Mouse (Mus musculus) brain, embryonic 14.5 days (tissue): ENCODE measurements at regions not wholly inside any gene's neighbourhood (a gene's known extent, or its start where the extent isn't known, plus 50 kb on each side); places are given as distances from the start of the nearest gene placed in this dataset.
A peak's percentile ranks its signal among the peaks of the same experiment; 100 is the strongest.

Source experiments
- DNase-seq: peaks from one replicate; pipeline ENCODE4 v3.0.0-alpha.2; 2011; ENCODE audit warnings: low read depth
- CTCF ChIP-seq: fragments of 200-500 bp; IDR thresholded peaks from 2 replicates; pipeline ENCODE4 v1.5.1; 2012; ENCODE audit warnings: inconsistent platforms, mild to moderate bottlenecking, moderate library complexity, borderline replicate concordance; ENCODE audit not compliant: insufficient read depth, insufficient read length; ENCODE audit errors: extremely low read depth
- POLR2A ChIP-seq: fragments of 200-500 bp; IDR thresholded peaks from 2 replicates; pipeline ENCODE4 v1.6.1; 2012; ENCODE audit warnings: mild to moderate bottlenecking, inconsistent platforms, borderline replicate concordance; ENCODE audit not compliant: poor library complexity, insufficient read depth, insufficient read length, severe bottlenecking; ENCODE audit errors: extremely low read depth

- DNase-seq, result no peak
- TF ChIP-seq POLR2A (no peak), CTCF (no peak)
Measured at GRCm38 (mm10) chr12:90946528-90946918, 208.3 kb upstream of the Dio2 start.

- no peak for DNase-seq
- TF ChIP-seq CTCF, result no peak
- TF ChIP-seq POLR2A, result no peak
Measured at GRCm38 (mm10) chr12:90945743-90946527, 207.7 kb upstream of the Dio2 start.

DNA sequence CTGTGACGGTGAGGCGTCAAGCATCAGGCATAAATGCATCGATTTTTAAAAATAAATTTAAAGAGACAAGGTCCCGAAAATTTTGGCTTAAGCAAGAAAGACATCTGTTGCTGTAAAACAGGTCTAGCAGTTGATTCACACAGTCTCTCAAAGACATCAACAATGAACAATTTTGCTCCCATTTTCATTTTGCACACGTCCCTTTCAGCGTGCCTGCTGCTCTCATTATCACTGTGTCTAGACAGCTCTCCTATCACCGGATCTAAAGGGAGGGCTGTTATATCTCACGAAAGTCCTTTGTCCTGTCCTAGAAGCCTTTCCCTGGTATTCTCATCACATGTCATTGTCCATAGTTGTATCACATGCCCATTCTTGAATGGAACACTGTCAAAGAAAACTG is 194.4 kb upstream of the Dio2 start:
- DNase-seq, result peak; percentile 9
- TF ChIP-seq CTCF (no peak), POLR2A (no peak)

- TF ChIP-seq CTCF (no peak), POLR2A (no peak)
- peak; percentile 7 for DNase-seq
Measured at GRCm38 (mm10) chr12:90932201-90932600, 194.0 kb upstream of the Dio2 start.

DNA sequence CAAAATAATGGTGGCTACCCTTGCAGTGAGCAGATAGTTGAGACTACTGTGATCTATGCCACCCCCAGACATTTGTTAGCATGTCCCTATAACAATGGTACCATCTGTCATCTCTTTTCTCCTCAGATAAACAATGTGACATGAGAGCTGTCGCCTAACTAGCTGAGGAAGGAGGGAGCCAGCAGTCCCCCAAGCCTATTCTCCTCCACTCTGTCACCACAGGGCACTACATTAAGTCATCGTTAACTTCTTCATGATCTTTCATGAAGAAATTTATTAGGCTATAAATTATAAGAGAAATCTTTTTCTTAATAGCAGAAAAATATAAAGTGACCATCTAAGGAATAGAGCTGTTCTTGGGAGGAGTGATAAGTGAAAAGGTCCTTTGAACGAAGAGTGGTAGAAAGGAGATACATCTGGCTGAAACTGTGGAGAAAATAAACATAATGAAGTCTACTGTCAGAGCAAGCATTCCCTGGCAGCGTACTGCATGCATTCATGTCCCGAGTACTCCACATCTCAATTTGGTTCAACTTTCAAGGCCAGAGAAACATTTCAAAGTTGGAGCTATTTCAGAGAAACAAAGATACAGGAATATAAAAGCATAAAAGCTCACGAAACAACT is 192.0 kb upstream of the Dio2 start:
- no peak for TF ChIP-seq POLR2A
- TF ChIP-seq CTCF, result no peak
- no peak for DNase-seq

DNA sequence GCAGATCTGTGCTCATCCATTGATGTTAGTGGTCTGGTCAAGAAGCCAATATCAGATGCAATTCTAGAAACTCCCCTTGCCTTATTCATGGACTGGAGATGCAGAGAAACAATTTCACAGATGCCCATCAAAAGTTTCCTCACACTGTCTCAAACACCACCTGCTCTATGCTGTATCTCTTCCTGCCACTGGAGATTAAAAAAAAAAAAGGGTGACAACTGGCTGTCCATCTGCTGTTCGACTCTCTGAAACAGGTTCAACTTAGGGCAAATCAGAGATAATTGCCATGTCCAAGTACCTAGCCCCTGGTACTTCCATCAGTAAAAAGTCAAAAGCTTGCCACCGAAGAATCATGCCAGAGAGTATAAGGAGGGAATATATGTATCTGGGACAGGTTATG is 185.4 kb upstream of the Dio2 start:
- no peak for TF ChIP-seq CTCF
- TF ChIP-seq POLR2A, result no peak
- DNase-seq, result no peak

GRCm38 (mm10) chr12:90923148-90923547 is 184.9 kb upstream of the Dio2 start:
- no peak for DNase-seq
- no peak for TF ChIP-seq POLR2A
- no peak for TF ChIP-seq CTCF

DNA sequence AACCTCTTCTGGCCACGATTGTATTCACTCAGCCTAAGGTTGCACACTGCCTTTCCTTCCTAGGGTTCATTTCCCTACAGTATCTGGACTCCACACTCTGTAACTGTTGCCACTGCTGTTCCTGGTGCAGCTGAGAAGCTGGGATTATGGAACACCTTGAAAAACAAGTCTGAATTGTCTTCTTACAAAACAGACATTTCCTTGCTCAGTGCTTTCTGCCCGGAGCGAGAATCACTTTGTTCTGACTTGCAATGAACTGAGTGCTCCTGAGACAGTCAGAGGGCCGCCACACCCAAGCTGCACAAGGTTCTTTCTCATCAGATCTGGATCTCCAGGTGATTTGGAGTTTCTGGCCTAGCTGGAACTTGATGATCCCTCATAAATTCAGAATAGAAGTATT is 183.0 kb upstream of the Dio2 start:
- no peak for DNase-seq
- no peak for TF ChIP-seq CTCF
- TF ChIP-seq POLR2A, result no peak

DNA sequence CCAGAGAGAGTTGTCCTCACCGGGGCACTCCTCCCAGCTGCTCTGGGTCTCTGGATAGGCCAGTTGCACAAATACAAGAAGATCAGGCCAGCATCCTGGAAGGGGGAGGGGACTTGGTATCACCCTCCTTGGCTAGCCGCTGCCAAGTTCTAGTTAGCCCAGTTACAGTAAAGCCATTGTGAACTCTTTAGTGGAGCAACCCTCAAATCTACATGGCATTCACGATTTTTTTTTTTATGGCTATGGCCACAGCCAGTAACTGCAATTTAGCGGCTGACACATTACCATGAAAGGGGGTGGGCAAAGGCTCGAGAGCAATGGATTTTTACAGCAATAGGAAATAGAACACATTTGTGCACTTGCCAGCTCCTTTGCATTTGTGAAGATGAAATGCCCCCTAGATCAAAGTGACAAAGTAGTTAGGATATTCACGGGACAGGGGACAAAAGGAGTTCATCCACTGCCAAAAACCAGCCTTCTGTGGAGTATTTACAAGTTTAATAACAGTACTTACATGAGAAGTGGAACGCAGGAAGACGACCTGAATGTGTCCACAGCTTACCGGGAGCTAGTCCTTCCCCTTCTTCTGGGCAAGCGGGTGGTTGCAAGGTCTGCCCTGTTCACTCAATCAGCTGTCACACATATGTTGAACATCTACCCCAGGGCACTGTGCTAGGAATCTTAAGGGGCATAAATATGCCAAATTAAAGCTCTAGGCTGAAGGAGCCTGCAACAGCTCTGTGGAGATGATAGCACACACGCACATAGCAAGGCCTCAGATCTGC is 177.9 kb upstream of the Dio2 start:
- TF ChIP-seq POLR2A (no peak), CTCF (no peak)
- DNase-seq, result peak; percentile 96

GRCm38 (mm10) chr12:90903991-90904390 is 165.8 kb upstream of the Dio2 start:
- TF ChIP-seq CTCF (no peak), POLR2A (no peak)
- peak; percentile 54 for DNase-seq

DNA sequence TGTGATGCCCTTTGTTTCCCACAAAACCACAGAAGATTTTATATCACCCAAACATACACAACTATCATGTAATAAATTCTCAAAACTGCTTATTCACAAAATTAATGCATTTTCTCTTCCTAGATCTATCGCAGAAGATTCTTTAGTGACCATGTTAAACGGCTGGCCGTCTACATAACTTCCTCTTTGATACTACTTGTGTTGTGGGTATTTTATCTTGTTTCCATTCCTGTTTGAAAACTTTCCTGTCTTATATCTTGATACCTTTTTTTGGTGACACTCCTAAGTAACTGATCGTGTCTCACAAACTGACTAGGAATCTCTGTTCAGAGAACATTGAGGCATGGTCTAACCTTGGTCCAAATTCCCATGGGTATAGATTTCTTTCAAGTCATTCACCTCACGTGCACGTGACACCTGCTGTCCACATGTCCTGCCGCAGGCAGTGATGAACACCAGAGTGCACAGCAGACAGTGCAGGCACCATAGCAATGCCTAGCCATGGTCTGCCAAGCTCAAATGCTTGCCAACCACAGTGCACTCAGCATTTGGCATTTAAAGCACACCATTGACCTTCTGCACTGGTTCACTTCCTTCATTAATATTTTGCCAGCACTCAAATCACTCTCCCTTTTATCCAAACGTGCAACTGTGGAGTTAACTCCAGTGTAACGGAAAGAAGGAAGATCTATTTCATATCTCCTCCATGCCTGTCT is 155.6 kb upstream of the Dio2 start:
- TF ChIP-seq POLR2A, result no peak
- no peak for DNase-seq
